Mouse (Mus musculus) bone marrow macrophage, adult 2 months (primary cell): ENCODE measurements around the gene Utp18.

ENCODE experiments used
- CTCF ChIP-seq: IDR thresholded peaks from 2 replicates; pipeline ENCODE4 v1.5.1; 2012; ENCODE audit warnings: low read depth, mild to moderate bottlenecking, low read length, moderate library complexity
- POLR2A ChIP-seq: IDR thresholded peaks from 2 replicates; pipeline ENCODE4 v1.6.1; 2012; ENCODE audit warnings: mild to moderate bottlenecking, low read depth, low read length, borderline replicate concordance

DNA sequence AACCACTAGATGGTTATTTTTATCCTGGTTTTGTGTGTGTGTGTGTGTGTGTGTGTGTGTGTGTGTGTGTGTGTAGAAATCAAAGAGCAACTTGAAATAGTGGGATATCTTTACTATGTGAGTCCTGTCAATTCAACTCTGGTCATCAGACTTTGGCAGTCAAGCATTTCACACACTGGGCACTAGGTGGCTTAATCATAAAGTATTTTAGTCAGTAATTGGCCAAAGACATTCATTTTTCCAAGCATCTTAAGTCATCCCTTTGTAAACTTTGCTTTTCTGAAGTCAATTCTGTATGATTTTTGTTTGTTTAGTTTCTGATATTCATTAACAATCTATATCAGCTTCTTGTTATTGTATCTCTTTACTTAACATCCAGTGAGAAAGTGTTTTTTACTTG, 43.5 kb upstream of the Utp18 start:
- no peak for TF ChIP-seq CTCF
- TF ChIP-seq POLR2A, result no peak
